Mouse (Mus musculus): ENCODE measurements at regions not wholly inside any gene's neighbourhood (a gene's known extent, or its start where the extent isn't known, plus 50 kb on each side); places are given as distances from the start of the nearest gene placed in this dataset.

DNA sequence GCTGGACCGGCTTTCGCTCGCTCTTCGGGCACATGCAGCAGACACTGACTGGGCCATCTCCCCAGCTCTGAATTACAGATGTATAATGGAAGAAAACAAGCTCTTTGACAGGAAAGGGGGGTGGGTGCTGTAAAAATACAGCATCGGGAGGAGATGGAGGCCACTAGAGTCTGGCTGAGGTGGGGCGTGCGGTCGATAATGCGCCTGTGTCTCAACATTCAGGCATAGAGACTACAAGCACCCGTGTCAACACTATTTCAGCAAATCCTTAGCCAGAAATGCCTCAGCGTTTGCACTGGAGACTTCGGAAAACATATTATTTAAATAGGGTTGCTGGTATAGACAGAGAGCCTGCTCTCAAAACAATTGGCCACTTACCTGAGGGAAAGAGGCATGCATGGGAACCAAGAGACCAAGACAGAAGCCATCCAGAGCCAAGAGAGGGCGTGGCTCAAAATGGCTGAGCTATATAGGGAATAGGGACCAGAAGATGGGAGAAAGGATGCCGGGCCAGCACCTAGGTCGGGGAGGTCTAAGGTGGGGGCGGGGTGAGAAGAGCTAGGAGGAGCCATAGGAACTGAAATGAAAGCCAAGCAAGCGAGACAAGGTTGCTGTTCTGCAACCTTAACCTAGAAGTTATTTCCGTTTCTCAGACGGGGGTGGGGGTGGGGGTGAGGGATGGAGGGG lies 96.7 kb upstream of the Fam174b start:
- TF ChIP-seq POLR2A (IDR thresholded peaks at IDR 0.05; ENCODE audit: low read depth, low read length) (no peak), CTCF (IDR thresholded peaks at IDR 0.05; ENCODE audit: extremely low read depth, insufficient read length, insufficient replicate concordance, low read depth, low read length) (no peak)

Measured in small intestine, adult 2 months (tissue).